Comparison of ENCODE assay signal across 8 mouse cellular contexts in genomic region chr4:84884111-84884538, GRCm38 (mm10). TPM values are rescaled to one million over a fixed set of nuclear protein-coding genes. Genes with fewer than 3 reads are reported as not detected.
DNase-seq lines count a peak whose midpoint lies in the region; ATAC-seq and TF ChIP-seq lines count a peak whose summit lies in the region.

Cntln (plus strand) TSS chr4:84884309.

- DNase-seq in 3134 (ENCODE audit: extremely low read depth, insufficient read length, low spot score), result peak; percentile 98
- DNase-seq in brain, adult 2 months (ENCODE audit: low read depth, low spot score), result peak; percentile 97
- DNase-seq in heart, embryonic 10.5 days (ENCODE audit: low spot score), result peak; percentile 95
- DNase-seq in limb, embryonic 14.5 days (ENCODE audit: low spot score), result peak; percentile 93
- peak; percentile 30 to 79 for DNase-seq in spleen, adult 2 months (ENCODE audit: low read depth in 1 of 2, low spot score in 2 of 2)

- H3K36me3 ChIP-seq in heart, embryonic 10.5 days, result no peaks in the 10 kb centered on the region
- no peaks in the 10 kb centered on the region for H3K36me3 ChIP-seq in kidney, embryonic 14.5 days (ENCODE audit: control insufficient read depth, insufficient read depth, low read length)
- no peaks in the 10 kb centered on the region for H3K36me3 ChIP-seq in limb, embryonic 14.5 days (ENCODE audit: control insufficient read depth, insufficient read depth, low read length)
- no peaks in the 10 kb centered on the region for H3K36me3 ChIP-seq in midbrain, embryonic 16.5 days (ENCODE audit: control insufficient read depth, insufficient read depth, low read length)
- no peaks in the 10 kb centered on the region for H3K36me3 ChIP-seq in spleen, adult 2 months (ENCODE audit: control insufficient read depth, insufficient read depth, low read length)

- peak within 1 kb of the TSS; percentile 72 for H3K4me3 ChIP-seq in embryonic fibroblast, embryonic 13.5 days (ENCODE audit: insufficient read depth, low read length)
- peak within 1 kb of the TSS; percentile 82 for H3K4me3 ChIP-seq in heart, embryonic 10.5 days
- peak within 1 kb of the TSS; percentile 73 for H3K4me3 ChIP-seq in kidney, embryonic 14.5 days (ENCODE audit: low read length)
- peak within 1 kb of the TSS; percentile 87 for H3K4me3 ChIP-seq in limb, embryonic 14.5 days (replicated peaks; ENCODE audit: low read length)
- H3K4me3 ChIP-seq in midbrain, embryonic 16.5 days (ENCODE audit: low read depth, low read length), result peak within 1 kb of the TSS; percentile 91
- peak within 1 kb of the TSS; percentile 72 for H3K4me3 ChIP-seq in spleen, adult 2 months (ENCODE audit: extremely low read depth, insufficient read depth, insufficient read length)

- TF ChIP-seq CTCF in embryonic fibroblast, embryonic 13.5 days (IDR thresholded peaks at IDR 0.05; ENCODE audit: borderline replicate concordance, insufficient read depth, low read length), result no peak
- TF ChIP-seq CTCF in spleen, adult 2 months (IDR thresholded peaks at IDR 0.05; ENCODE audit: extremely low read depth, insufficient read depth, insufficient read length, insufficient replicate concordance), result no peak

- peak; percentile 85 for TF ChIP-seq POLR2A in embryonic fibroblast, embryonic 13.5 days (IDR thresholded peaks at IDR 0.05; ENCODE audit: low read depth, low read length)
- peak; percentile 67; the same call in 1 of the 2 replicates for TF ChIP-seq POLR2A in limb, embryonic 14.5 days (IDR thresholded peaks at IDR 0.05; ENCODE audit: borderline replicate concordance, extremely low read depth, insufficient read depth, insufficient read length)
- TF ChIP-seq POLR2A in spleen, adult 2 months (IDR thresholded peaks at IDR 0.05; ENCODE audit: low read depth, low read length), result no peak

- peak; percentile 97 for ATAC-seq in kidney, embryonic 14.5 days (ENCODE audit: low FRiP score, low TSS enrichment)
- ATAC-seq in limb, embryonic 14.5 days (ENCODE audit: low FRiP score, low read depth), result peak; percentile 96
- peak; percentile 97 for ATAC-seq in midbrain, embryonic 16.5 days

- no peaks in the 10 kb centered on the region for H3K4me1 ChIP-seq in embryonic fibroblast, embryonic 13.5 days (ENCODE audit: control insufficient read depth, insufficient read depth, low read length)
- no peaks in the 10 kb centered on the region for H3K4me1 ChIP-seq in heart, embryonic 10.5 days
- H3K4me1 ChIP-seq in kidney, embryonic 14.5 days (ENCODE audit: control insufficient read depth, insufficient read depth, low read length), result 0 out of 2 replicates have a peak, but pooled peaks cover 8% of the 10 kb centered on the region
- H3K4me1 ChIP-seq in limb, embryonic 14.5 days (ENCODE audit: control insufficient read depth, insufficient read depth, low read length), result peaks cover 6% of the 10 kb centered on the region
- H3K4me1 ChIP-seq in midbrain, embryonic 16.5 days (ENCODE audit: control insufficient read depth, insufficient read depth, low read length), result peaks cover 6% of the 10 kb centered on the region; the same call in 1 of the 2 replicates
- no peaks in the 10 kb centered on the region; the same call in 1 of the 2 replicates for H3K4me1 ChIP-seq in spleen, adult 2 months (ENCODE audit: control insufficient read depth, insufficient read depth, insufficient read length)

- peak within 1 kb of the TSS; percentile 60 for H3K4me2 ChIP-seq in kidney, embryonic 14.5 days (replicated peaks; ENCODE audit: low read depth, low read length)
- H3K4me2 ChIP-seq in limb, embryonic 14.5 days (replicated peaks; ENCODE audit: low read depth, low read length, severe bottlenecking), result peak within 1 kb of the TSS; percentile 63
- peak within 1 kb of the TSS; percentile 84 for H3K4me2 ChIP-seq in midbrain, embryonic 16.5 days (ENCODE audit: low read length)

- H3K27ac ChIP-seq in embryonic fibroblast, embryonic 13.5 days (ENCODE audit: insufficient read depth, low read length), result peak within 1 kb of the TSS; percentile 44
- peak within 1 kb of the TSS; percentile 98 for H3K27ac ChIP-seq in heart, embryonic 10.5 days
- peak within 1 kb of the TSS; percentile 91 for H3K27ac ChIP-seq in kidney, embryonic 14.5 days (ENCODE audit: low read depth, low read length)
- H3K27ac ChIP-seq in limb, embryonic 14.5 days (replicated peaks; ENCODE audit: low read depth, low read length), result peak within 1 kb of the TSS; percentile 98
- peak within 1 kb of the TSS; percentile 89 for H3K27ac ChIP-seq in midbrain, embryonic 16.5 days (ENCODE audit: low read length)
- peak within 1 kb of the TSS; percentile 17; the same call in 1 of the 2 replicates for H3K27ac ChIP-seq in spleen, adult 2 months (ENCODE audit: insufficient read depth, low read length)

- WGBS in heart, embryonic 10.5 days, result under 1% methylated on average over 50 of the region's 50 CpGs
- under 1% methylated on average over 50 of the region's 50 CpGs for WGBS in kidney, embryonic 14.5 days
- WGBS in limb, embryonic 14.5 days, result 0% methylated on average over 40 of the region's 50 CpGs
- WGBS in midbrain, embryonic 16.5 days, result under 1% methylated on average over 41 of the region's 50 CpGs
- WGBS in spleen, adult 2 months, result 2% methylated on average over 50 of the region's 50 CpGs

- H3K9me3 ChIP-seq in heart, embryonic 10.5 days, result no peaks in the 10 kb centered on the region
- no peaks in the 10 kb centered on the region for H3K9me3 ChIP-seq in kidney, embryonic 14.5 days (ENCODE audit: control insufficient read depth, low read length)
- H3K9me3 ChIP-seq in limb, embryonic 14.5 days (ENCODE audit: control insufficient read depth, low read length), result no peaks in the 10 kb centered on the region
- no peaks in the 10 kb centered on the region for H3K9me3 ChIP-seq in midbrain, embryonic 16.5 days (replicated peaks; ENCODE audit: control insufficient read depth, low read length, poor library complexity, severe bottlenecking)

- no peaks in the 10 kb centered on the region for H3K27me3 ChIP-seq in heart, embryonic 10.5 days (ENCODE audit: insufficient read depth, poor library complexity, severe bottlenecking)
- H3K27me3 ChIP-seq in kidney, embryonic 14.5 days (ENCODE audit: control insufficient read depth, insufficient read depth, low read length), result no peaks in the 10 kb centered on the region
- no peaks in the 10 kb centered on the region for H3K27me3 ChIP-seq in limb, embryonic 14.5 days (ENCODE audit: control insufficient read depth, insufficient read depth, low read length)
- no peaks in the 10 kb centered on the region for H3K27me3 ChIP-seq in midbrain, embryonic 16.5 days (ENCODE audit: control insufficient read depth, insufficient read depth, low read depth, low read length)
- H3K27me3 ChIP-seq in spleen, adult 2 months (ENCODE audit: control insufficient read depth, insufficient read depth, low read length), result no peaks in the 10 kb centered on the region

- H3K9ac ChIP-seq in kidney, embryonic 14.5 days (ENCODE audit: low read depth, low read length), result peak within 1 kb of the TSS; percentile 84
- peak within 1 kb of the TSS; percentile 99 for H3K9ac ChIP-seq in limb, embryonic 14.5 days (ENCODE audit: low read depth, low read length, severe bottlenecking)
- peak within 1 kb of the TSS; percentile 94 for H3K9ac ChIP-seq in midbrain, embryonic 16.5 days (ENCODE audit: low read depth, low read length)

RNA-seq across cellular contexts. Expression of gene Cntln, which starts in this region (rescaled TPM):
- polyA plus RNA-seq in embryonic fibroblast, embryonic 13.5 days (2011; ENCODE audit: insufficient read length, low read depth, missing spikeins), result 14.7 and 25.4 TPM in 2 replicates
- polyA plus RNA-seq in heart, embryonic 10.5 days (2016; fragmentation: Nextera tagmentation; extraction: Ambion mirVana), result 4.8 and 7.4 TPM in 2 replicates
- polyA plus RNA-seq in kidney, embryonic 14.5 days (2014; fragmentation: Nextera tagmentation; extraction: Ambion mirVana), result 14.2 and 14.5 TPM in 2 replicates
- 19.4 and 21.0 TPM in 2 replicates for polyA plus RNA-seq in limb, embryonic 14.5 days (2012; rRNA removed)
- 15.1 and 16.0 TPM in 2 replicates for polyA plus RNA-seq in limb, embryonic 14.5 days (2014; fragmentation: Nextera tagmentation; extraction: Ambion mirVana)
- 4.6 and 4.7 TPM in 2 replicates for polyA plus RNA-seq in midbrain, embryonic 16.5 days (2015; fragmentation: Nextera tagmentation; extraction: Ambion mirVana)
- polyA plus RNA-seq in spleen, adult 2 months (2012; rRNA removed), result 0.60 and 0.95 TPM in 2 replicates

Comparison
In these comparisons a context has a peak if more than half of its experiments do, and no peak if none do; other contexts are left out.
1. Peak in every context shown above with its lines: DNase-seq, ATAC-seq, H3K4me3 ChIP-seq and H3K27ac ChIP-seq.
2. Peak in DNase-seq, H3K4me3 ChIP-seq and H3K27ac ChIP-seq in spleen, adult 2 months; RNA of the gene not detected or under 1 TPM.
3. H3K27ac ChIP-seq: peak in every context shown above with its lines; median percentile 98 in heart, embryonic 10.5 days; 98 in limb, embryonic 14.5 days; 91 in kidney, embryonic 14.5 days; 89 in midbrain, embryonic 16.5 days; 44 in embryonic fibroblast, embryonic 13.5 days; 17 in spleen, adult 2 months.